Mouse (Mus musculus) testis, adult 2 months (tissue): ENCODE data around the gene Pitpnm3. TPM values are rescaled to one million over a fixed set of nuclear protein-coding genes. Genes with fewer than 3 reads are reported as not detected.

Experiments used
- H3K27ac ChIP-seq: fragments of 200-500 bp; 2 replicates; pipeline ENCODE4 v1.5.1; 2012; ENCODE audit warnings: low read depth, low read length; ENCODE audit not compliant: control insufficient read depth, insufficient read depth
- H3K27me3 ChIP-seq: fragments of 200-500 bp; 2 replicates; pipeline ENCODE4 v1.6.1; 2012; ENCODE audit warnings: mild to moderate bottlenecking, low read length, moderate library complexity; ENCODE audit not compliant: control insufficient read depth, insufficient read depth
- H3K36me3 ChIP-seq: fragments of 200-500 bp; 2 replicates; pipeline ENCODE4 v1.6.1; 2012; ENCODE audit warnings: mild to moderate bottlenecking, low read length; ENCODE audit not compliant: control insufficient read depth, insufficient read depth
- H3K4me1 ChIP-seq: fragments of 200-500 bp; 2 replicates; pipeline ENCODE4 v1.6.1; 2012; ENCODE audit warnings: low read length; ENCODE audit not compliant: control insufficient read depth, insufficient read depth
- H3K4me3 ChIP-seq: fragments of 200-500 bp; 2 replicates; pipeline ENCODE4 v1.5.1; 2012; ENCODE audit warnings: low read depth, mild to moderate bottlenecking, low read length, moderate library complexity, mixed read lengths; ENCODE audit not compliant: control insufficient read depth
- CTCF ChIP-seq: fragments of 200-500 bp; IDR thresholded peaks from 2 replicates; pipeline ENCODE4 v1.5.1; 2012; ENCODE audit warnings: low read depth, mild to moderate bottlenecking, inconsistent platforms, low read length, moderate library complexity; ENCODE audit not compliant: control insufficient read depth, insufficient read depth, insufficient replicate concordance
- POLR2A ChIP-seq: fragments of 200-500 bp; IDR thresholded peaks from 2 replicates; pipeline ENCODE4 v1.6.1; 2012; ENCODE audit warnings: low read depth, mild to moderate bottlenecking, inconsistent platforms, low read length, moderate library complexity; ENCODE audit not compliant: control insufficient read depth
- polyA plus RNA-seq: library from polyadenylated mRNA; depleted of rRNA; stranded (reverse); fragments of >200 nt; gene quantifications from 2 replicates; pipeline ENCODE4 v1.2.3, GENCODE M21; 2012

Gene Pitpnm3
- polyA plus RNA-seq, 1 experiment: 3.2 TPM

DNA sequence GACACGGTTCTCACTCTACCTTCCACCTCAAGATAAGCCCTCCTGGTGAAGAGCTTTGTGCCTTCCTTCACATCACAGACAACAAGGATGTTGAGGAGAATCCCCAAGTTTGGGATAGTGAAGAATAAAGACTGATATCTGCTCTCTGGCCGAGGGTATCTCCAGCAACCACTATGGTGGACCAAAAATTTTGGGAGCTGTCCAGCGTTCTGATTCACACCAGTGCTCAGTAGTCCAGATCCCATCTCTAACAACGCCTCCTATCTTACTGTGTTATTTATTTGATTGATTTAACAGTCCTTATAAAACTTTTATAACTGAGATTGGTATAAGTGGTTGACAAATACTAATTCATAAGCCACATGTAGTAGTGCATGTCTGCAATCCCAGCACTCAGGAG lies 22.3 kb downstream of the Pitpnm3 start:
- Histone ChIP-seq H3K27me3 (no peaks in the 10 kb centered on the region), H3K4me3 (no peak overlapping the region), H3K36me3 (no peaks in the 10 kb centered on the region), H3K27ac (no peak overlapping the region), H3K4me1 (no peaks in the 10 kb centered on the region)
- TF ChIP-seq CTCF (no peak), POLR2A (no peak)

DNA sequence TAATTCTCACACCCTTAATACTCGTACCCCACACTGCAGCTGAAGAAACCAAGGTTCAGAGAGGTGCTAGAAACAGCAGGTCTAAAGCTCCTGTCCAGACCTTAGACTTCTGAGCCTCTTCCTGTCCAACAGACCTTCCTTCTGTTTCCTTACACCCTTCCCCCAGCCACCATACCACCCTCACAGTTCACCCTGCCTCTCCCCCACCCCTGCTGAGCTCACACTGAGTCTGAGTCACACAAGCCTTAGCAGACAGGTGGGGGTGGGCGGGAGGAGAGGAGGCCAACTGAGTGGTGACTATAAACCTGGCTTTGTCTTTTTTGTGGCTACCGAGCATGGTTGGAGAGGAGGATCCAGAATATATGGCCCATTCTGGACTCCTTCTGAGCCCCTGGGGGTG lies 24.9 kb downstream of the Pitpnm3 start:
- Histone ChIP-seq H3K4me1 (no peaks in the 10 kb centered on the region), H3K27ac (no peak overlapping the region), H3K27me3 (no peaks in the 10 kb centered on the region), H3K4me3 (no peak overlapping the region), H3K36me3 (no peaks in the 10 kb centered on the region)
- TF ChIP-seq CTCF: no peak

DNA sequence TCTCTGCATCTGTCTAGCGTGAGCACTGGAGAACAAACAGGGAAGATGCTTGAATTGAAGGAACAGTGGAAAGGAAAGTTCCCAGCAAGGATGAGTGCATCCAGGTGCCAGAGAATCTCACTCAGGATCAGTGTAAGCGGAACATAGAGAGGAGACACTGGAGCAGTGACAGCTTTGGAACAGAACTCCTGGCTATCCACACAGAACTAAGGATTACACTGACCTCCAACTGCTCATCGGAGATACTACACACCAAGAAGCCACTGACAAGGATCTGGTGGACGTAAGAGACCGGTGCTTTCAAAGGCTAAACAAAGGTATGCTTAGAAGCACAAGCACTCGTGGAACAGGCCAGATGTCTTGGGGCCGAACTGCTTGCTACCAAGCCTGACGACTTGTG lies 31.4 kb downstream of the Pitpnm3 start:
- TF ChIP-seq POLR2A: no peak
- no peak for TF ChIP-seq CTCF
- Histone ChIP-seq H3K4me3 (no peak overlapping the region), H3K36me3 (no peaks in the 10 kb centered on the region), H3K27me3 (no peaks in the 10 kb centered on the region), H3K27ac (no peak overlapping the region), H3K4me1 (no peaks in the 10 kb centered on the region)

DNA sequence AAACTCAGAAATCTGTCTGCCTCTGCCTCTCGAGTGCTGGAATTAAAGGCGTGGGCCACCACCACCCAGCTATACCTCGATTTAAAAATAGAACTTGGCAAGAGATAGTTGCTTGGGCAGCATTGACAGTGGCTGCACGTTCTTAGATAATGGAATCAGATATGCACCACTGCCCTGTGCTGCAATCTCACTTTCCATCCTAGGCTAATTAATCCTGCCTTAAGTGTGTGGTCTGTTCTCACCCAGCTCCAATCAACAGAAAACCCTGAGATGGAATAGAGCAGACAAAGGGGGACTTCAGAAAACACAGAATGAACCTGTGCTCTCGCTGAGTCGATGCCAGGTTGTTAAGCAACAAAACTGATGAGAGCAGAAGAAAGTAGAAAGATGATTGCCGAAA lies 32.0 kb downstream of the Pitpnm3 start:
- Histone ChIP-seq H3K36me3 (no peaks in the 10 kb centered on the region), H3K27ac (no peak overlapping the region), H3K27me3 (no peaks in the 10 kb centered on the region), H3K4me3 (no peak overlapping the region), H3K4me1 (no peaks in the 10 kb centered on the region)
- TF ChIP-seq CTCF (no peak), POLR2A (no peak)

DNA sequence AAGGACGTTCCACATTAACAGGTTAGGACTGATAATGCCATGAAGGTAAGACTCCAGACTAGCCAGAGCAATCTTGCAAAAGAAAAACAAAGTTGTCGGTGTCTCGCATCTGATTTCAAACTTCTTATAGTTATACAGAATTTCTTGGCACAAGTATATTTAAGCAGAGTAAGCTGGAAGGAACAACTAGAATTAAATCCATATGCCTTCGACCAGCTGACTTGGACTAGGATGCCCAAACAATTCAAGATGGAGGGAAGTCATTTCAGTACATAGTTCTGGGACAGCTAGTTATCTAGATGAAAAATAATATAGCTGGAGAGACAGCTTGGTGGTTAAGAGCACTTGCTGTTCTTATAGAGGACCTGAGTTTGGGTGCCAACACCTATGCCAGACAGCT lies 34.6 kb downstream of the Pitpnm3 start:
- no peak overlapping the region for H3K27ac ChIP-seq
- H3K27me3 ChIP-seq: no peaks in the 10 kb centered on the region
- no peaks in the 10 kb centered on the region for H3K36me3 ChIP-seq
- H3K4me1 ChIP-seq: no peaks in the 10 kb centered on the region
- TF ChIP-seq CTCF (no peak), POLR2A (no peak)
- H3K4me3 ChIP-seq: no peak overlapping the region

DNA sequence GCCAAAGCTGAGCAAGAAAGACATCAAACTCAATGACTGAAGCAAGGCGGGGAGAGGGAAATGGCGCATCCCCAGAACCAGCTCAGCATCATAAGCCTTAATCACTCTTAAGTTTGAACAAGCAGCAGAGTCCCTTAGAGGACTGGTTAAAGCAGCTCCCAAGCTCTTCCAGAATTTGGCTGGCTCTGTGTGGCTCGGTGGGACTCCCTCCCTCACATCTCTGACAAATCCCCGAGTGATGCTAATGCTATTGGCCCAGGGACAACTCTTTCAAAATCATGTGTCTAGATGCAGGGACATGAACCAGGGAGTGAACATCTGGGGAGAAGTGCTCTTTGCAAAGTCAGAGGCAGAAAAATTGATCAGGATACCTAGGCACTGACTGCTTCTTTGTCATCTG lies 36.4 kb downstream of the Pitpnm3 start:
- Histone ChIP-seq H3K4me1 (no peaks in the 10 kb centered on the region), H3K36me3 (no peaks in the 10 kb centered on the region), H3K27me3 (no peaks in the 10 kb centered on the region), H3K27ac (no peak overlapping the region), H3K4me3 (no peak overlapping the region)
- TF ChIP-seq POLR2A (no peak), CTCF (no peak)

DNA sequence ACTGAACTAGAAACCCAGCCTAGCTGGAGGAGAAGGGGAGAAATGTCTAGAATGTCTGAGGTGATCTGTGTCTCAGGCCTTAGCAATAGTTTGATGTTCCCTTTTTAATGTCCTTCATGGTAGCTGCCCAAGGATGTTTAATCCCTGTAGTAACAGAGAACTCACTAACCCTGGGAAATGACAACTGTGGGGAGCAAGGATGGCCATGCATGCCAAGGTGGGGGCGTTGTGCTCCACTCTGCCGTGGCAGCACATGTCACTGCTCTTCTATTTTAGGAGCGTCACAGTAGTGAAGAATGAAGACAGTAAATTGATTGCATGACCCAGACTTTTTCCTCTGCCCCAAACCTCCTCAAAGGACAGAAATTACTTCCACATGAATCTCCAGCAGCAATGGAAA lies 37.6 kb downstream of the Pitpnm3 start:
- Histone ChIP-seq H3K27me3 (no peaks in the 10 kb centered on the region), H3K4me3 (no peak overlapping the region), H3K4me1 (no peaks in the 10 kb centered on the region), H3K27ac (no peak overlapping the region), H3K36me3 (no peaks in the 10 kb centered on the region)
- TF ChIP-seq POLR2A (no peak), CTCF (no peak)

DNA sequence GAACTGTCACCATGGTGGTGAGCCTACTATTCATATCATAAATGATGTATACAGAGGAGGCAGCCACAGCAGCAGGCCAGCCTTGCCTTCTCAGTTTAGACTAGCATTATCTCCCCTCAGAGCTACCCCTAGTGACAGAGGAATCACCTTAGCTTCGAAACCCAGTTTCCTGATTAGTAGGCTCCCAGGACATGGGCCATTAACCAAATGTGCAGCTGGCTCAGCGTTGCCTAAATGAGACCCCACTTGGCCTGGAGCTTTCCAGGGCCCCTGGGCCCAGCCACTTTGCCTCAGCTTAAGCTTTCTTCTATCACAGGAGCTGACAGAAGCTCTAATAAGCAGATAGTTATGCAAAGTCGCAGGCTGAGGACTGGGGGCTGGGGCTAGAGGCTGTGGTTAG lies 39.6 kb downstream of the Pitpnm3 start:
- TF ChIP-seq CTCF (no peak), POLR2A (no peak)
- H3K36me3 ChIP-seq: no peaks in the 10 kb centered on the region
- no peak overlapping the region for H3K27ac ChIP-seq
- no peaks in the 10 kb centered on the region for H3K4me1 ChIP-seq
- no peaks in the 10 kb centered on the region for H3K27me3 ChIP-seq
- no peak overlapping the region for H3K4me3 ChIP-seq
